Mouse (Mus musculus): ENCODE measurements around the gene Vps45.
"Not testable (repeated sequence)": the region's sequence is repeated elsewhere in the genome, so short reads cannot be mapped to it uniquely, and the experiment has no call there.

The Vps45 gene

GRCm38 (mm10) chr3:96081006-96081405 is 22.7 kb upstream of the Vps45 start:
- ATAC-seq (ENCODE audit: insufficient number of reproducible peaks, low FRiP score, low TSS enrichment): no peak

GRCm38 (mm10) chr3:96078711-96079110 is 20.4 kb upstream of the Vps45 start:
- ATAC-seq (ENCODE audit: insufficient number of reproducible peaks, low FRiP score, low TSS enrichment): no peak

DNA sequence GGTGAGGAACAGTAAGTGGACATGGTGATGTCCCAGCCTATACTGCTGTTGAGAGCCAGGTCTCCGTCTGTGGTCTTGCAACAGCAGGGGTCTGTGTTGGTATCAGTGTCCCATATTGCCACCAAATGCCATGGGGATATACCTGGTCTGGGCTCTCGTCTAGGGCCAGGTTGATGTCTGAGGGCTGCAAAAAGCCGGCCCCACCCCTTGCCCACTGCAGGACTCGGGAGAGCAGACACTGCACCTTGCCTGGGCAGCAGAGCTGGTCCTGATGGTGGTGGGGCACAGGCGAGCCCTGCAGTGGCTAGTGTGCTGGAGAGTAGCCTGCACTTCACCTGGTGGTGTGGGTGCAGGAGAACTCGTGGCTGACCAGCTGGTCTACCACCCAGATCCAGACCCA is 19.8 kb upstream of the Vps45 start:
- no peak for ATAC-seq (ENCODE audit: insufficient number of reproducible peaks, low FRiP score, low TSS enrichment)

DNA sequence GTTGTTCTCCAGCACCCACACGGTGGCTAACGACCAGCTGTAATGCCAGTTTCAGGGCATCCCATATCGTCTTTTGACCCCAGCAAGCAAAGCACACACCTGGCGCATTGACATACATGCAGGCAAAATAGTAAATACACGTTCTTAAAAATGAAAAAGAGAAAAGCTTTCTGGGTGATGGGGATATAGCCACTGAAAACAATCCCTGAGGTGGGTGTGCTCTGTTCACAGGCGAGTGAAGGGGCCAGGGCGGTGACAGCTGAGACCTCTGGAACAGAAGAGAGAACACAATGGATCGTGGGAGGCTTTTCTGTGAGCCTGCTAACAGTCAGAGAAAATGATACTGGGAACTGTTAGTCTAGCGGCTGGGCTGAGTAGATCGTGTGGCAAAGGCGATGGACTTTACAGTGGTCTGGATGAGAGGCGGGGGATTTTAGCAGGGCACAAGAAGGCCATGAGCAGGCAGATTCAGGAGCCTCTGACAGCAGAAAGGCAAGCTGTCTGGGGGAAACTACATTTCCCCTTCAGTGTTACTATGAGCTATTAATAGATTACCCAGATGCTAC is 14.7 kb upstream of the Vps45 start:
- no peak for ATAC-seq (ENCODE audit: insufficient number of reproducible peaks, low FRiP score, low TSS enrichment)

DNA sequence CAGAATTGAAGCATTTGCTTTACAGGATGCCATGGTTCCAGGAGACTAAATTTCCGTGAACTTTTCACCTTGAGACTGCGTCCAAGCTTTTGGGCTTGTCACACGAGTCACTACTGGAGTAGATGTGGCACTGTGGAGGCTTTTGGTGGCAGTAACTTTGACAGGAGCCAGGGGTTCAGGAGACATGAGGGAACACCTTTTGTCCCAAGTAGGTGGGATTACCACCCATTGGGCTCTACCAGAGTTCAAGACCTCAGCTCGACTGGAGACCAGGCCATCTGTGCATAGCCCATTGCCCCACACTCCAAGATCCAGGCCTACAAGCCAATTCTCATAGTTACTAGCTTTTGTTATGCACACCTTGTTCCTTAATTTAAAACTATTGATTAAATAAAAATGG is 12.0 kb upstream of the Vps45 start:
- no peak for ATAC-seq (ENCODE audit: insufficient number of reproducible peaks, low FRiP score, low TSS enrichment)

GRCm38 (mm10) chr3:96069542-96069941 is 11.3 kb upstream of the Vps45 start:
- no peak for ATAC-seq (ENCODE audit: insufficient number of reproducible peaks, low FRiP score, low TSS enrichment)

- ATAC-seq (ENCODE audit: insufficient number of reproducible peaks, low FRiP score, low TSS enrichment): no peak
Measured at GRCm38 (mm10) chr3:96069046-96069445, 10.8 kb upstream of the Vps45 start.

DNA sequence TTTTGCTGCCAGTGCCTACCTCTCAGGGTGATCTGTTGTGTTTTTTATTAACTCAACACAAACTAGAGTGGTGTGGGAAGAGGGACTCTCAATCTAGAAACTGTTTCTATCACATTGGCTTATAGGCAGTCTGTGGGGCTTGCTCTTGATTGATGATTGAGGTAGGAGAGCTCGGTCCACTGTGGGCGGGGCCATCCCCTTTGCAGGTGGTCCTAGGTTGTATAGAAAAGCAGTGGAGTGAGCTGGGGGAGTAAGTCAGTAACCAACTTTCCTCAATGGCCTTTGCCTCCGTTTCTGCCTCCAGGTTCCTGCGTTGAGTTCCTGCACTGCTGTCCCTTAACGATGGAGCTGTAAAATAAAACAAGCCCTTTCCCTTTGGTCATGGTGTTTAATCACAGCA is 8.5 kb upstream of the Vps45 start:
- no peak for ATAC-seq (ENCODE audit: insufficient number of reproducible peaks, low FRiP score, low TSS enrichment)

DNA sequence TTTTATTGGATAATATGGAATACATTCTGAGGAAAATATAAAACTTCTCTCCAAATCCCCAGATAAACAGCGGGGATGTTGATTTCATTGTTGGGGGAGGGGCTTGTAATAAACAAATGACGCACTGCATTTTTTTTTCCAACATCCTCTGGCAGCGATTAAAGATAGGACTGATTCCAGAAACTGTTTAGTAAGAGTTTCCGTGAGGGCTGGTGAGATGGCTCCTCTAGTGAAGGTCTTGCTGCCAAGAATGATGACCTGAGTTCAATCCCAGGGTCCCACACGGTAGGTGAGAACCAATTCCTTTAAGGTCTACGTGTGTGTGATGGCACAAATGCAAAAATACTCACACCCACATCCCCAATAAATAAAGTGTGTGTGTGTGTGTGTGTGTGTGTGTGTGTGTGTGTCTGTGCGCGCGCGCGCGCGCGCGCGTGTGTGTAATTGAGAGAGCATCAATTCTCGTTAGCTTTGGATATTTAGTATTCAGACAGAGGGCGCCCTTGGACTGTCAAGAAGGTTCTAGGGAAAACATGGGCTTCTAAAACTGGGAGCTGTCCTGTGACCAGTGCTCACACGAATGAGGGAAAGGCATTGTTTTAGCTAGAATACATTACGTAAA is 7.6 kb upstream of the Vps45 start:
- ATAC-seq (ENCODE audit: insufficient number of reproducible peaks, low FRiP score, low TSS enrichment): peak; percentile 56; the same call in 1 of the 2 replicates

DNA sequence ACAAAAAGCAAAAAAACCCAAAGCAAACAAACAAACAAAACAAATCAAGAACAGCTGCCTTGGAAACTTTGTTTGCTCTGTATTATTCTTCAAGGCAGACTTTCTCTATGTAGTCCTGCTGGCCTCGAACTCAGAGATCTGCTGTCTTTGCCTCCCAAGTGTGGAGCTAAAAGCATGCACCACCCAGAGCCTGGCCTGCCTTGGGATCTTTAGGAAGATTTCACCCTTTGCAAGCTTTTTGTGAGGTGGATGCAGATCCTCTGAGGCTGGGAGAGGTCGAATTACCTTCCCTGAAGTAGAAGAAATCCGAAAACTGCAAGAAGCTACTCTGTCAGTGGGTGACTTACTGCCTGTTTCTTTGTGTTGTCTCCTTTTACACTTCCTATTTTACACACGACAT is 6.9 kb upstream of the Vps45 start:
- no peak for ATAC-seq (ENCODE audit: insufficient number of reproducible peaks, low FRiP score, low TSS enrichment)

DNA sequence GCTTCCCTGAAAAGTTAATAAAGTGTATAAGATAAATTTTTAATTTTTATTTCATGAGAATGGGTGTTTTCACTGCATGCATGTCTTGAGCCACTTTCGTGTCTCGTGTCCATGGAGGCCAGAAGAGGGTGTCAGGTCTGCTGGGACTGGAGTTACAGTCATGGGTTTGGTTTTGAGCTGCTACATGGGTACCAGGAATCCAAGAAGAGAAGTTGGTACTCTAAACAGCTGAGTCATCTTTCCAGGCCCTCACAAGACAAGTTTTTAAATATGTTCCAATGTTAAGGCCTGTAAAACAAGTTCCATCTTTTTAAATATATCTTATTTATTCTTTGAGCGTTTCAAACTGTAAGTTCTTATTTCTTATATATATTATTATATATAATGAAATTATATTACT is 6.0 kb upstream of the Vps45 start:
- ATAC-seq (ENCODE audit: insufficient number of reproducible peaks, low FRiP score, low TSS enrichment): no peak

- no peak for ATAC-seq (ENCODE audit: insufficient number of reproducible peaks, low FRiP score, low TSS enrichment)
Measured at GRCm38 (mm10) chr3:96063299-96063698, 5.0 kb upstream of the Vps45 start.

GRCm38 (mm10) chr3:96060146-96060545 is 1.9 kb upstream of the Vps45 start:
- ATAC-seq (ENCODE audit: insufficient number of reproducible peaks, low FRiP score, low TSS enrichment): no peak

- ATAC-seq (ENCODE audit: insufficient number of reproducible peaks, low FRiP score, low TSS enrichment): peak; percentile 87
Measured at GRCm38 (mm10) chr3:96057747-96058204, 490 bp downstream of the Vps45 start.

GRCm38 (mm10) chr3:96056031-96056430 is 2.2 kb downstream of the Vps45 start:
- no peak for ATAC-seq (ENCODE audit: insufficient number of reproducible peaks, low FRiP score, low TSS enrichment)

GRCm38 (mm10) chr3:96055294-96055693 is 3.0 kb downstream of the Vps45 start:
- ATAC-seq (ENCODE audit: insufficient number of reproducible peaks, low FRiP score, low TSS enrichment): no peak

GRCm38 (mm10) chr3:96051839-96052238 is 6.4 kb downstream of the Vps45 start:
- peak; percentile 82; the same call in 1 of the 2 replicates for ATAC-seq (ENCODE audit: insufficient number of reproducible peaks, low FRiP score, low TSS enrichment)

GRCm38 (mm10) chr3:96051186-96051585 is 7.1 kb downstream of the Vps45 start:
- ATAC-seq (ENCODE audit: insufficient number of reproducible peaks, low FRiP score, low TSS enrichment): no peak

DNA sequence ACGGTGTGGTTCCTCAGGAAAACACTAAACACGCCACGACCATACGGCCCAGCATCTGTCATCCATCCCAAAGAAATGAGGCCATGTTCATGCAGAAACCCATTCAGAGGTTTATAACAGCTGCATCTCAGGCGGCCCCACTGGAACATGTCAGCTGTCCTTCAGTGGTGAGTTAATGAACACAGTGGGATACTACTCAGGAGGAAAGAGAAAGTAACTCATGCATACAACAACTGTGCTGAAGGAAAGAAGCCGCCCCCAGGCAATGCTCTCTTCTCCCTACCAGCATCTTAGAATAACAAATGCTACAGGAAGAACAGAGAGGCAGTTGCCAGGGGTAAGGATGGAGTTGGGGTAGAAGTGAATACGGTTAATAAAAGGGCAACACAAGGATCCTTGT is 7.5 kb downstream of the Vps45 start:
- ATAC-seq (ENCODE audit: insufficient number of reproducible peaks, low FRiP score, low TSS enrichment): no peak

DNA sequence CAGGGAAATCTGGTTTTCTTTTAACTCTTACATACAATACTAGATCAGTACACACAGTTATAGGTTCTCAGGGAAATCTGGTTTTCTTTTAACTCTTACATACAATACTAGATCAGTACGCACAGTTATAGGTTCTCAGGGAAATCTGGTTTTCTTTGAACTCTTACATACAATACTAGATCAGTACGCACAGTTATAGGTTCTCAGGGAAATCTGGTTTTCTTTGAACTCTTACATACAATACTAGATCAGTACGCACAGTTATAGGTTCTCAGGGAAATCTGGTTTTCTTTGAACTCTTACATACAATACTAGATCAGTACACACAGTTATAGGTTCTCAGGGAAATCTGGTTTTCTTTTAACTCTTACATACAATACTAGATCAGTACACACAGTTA is 13.7 kb downstream of the Vps45 start:
- ATAC-seq (ENCODE audit: insufficient number of reproducible peaks, low FRiP score, low TSS enrichment): not testable (repeated sequence)

DNA sequence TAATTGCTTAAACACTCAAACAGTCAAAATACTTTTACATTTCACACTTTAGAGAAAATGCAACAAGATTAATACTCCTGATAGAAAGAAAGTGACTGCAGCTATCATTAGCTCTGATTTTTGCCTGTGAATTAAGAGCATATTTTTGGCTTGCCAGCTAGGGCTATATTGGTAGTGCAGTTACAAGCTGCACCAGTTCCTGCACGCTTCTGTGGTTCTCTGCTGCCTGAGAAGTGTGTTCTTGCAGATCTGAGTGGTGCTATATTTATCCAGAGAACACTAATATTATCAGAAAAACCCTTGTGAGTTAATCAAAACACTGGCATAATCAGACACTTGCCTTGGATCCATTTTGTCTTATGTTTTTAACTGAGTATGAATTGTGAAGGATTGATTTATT is 15.2 kb downstream of the Vps45 start:
- no peak for ATAC-seq (ENCODE audit: insufficient number of reproducible peaks, low FRiP score, low TSS enrichment)

GRCm38 (mm10) chr3:96041079-96041478 is 17.2 kb downstream of the Vps45 start:
- no peak for ATAC-seq (ENCODE audit: insufficient number of reproducible peaks, low FRiP score, low TSS enrichment)
